Mouse (Mus musculus): ENCODE measurements around the gene Dpp3.
"Not testable (repeated sequence)": the region's sequence is repeated elsewhere in the genome, so short reads cannot be mapped to it uniquely, and the experiment has no call there.

Dpp3 gene

GRCm38 (mm10) chr19:4927904-4928531 lies at the start of gene Dpp3:
TSS of gene Dpp3 (minus strand) at chr19:4928287.
- peak; percentile 96 for DNase-seq

- DNase-seq, result no peak
These were observed 40.1 kb upstream of the Dpp3 start for GRCm38 (mm10) chr19:4968236-4968635.

- DNase-seq, result peak; percentile 92
These were observed 34.0 kb upstream of the Dpp3 start, which contains the start of gene Mrpl11 for GRCm38 (mm10) chr19:4961928-4962601. TSS of gene Mrpl11 (plus strand) at chr19:4962147.

- not testable (repeated sequence) for DNase-seq
These were observed 20.6 kb upstream of the Dpp3 start for GRCm38 (mm10) chr19:4948641-4949040.

GRCm38 (mm10) chr19:4945540-4945939 lies 17.5 kb upstream of the Dpp3 start:
- DNase-seq, result no peak

- DNase-seq, result no peak
These were observed 15.1 kb upstream of the Dpp3 start for GRCm38 (mm10) chr19:4943253-4943588.

- peak; percentile 82 for DNase-seq
These were observed 14.6 kb upstream of the Dpp3 start, which contains the start of gene Peli3 for GRCm38 (mm10) chr19:4942551-4943252. TSS of gene Peli3 (minus strand) at chr19:4943127.

GRCm38 (mm10) chr19:4937444-4938310 lies 9.6 kb upstream of the Dpp3 start:
- DNase-seq, result peak; percentile 38

- no peak for DNase-seq
These were observed 8.8 kb upstream of the Dpp3 start for GRCm38 (mm10) chr19:4936896-4937295.

- no peak for DNase-seq
These were observed 694 bp upstream of the Dpp3 start for GRCm38 (mm10) chr19:4928781-4929180.

GRCm38 (mm10) chr19:4925121-4925860 lies 2.8 kb downstream of the Dpp3 start:
- DNase-seq, result no peak

GRCm38 (mm10) chr19:4919652-4920051 lies 8.4 kb downstream of the Dpp3 start:
- DNase-seq, result no peak

- no peak for DNase-seq
These were observed 11.3 kb downstream of the Dpp3 start for GRCm38 (mm10) chr19:4916827-4917226.

GRCm38 (mm10) chr19:4915924-4916603 lies 12.0 kb downstream of the Dpp3 start:
- no peak for DNase-seq

- DNase-seq, result no peak
These were observed 18.7 kb downstream of the Dpp3 start for GRCm38 (mm10) chr19:4909376-4909775.

GRCm38 (mm10) chr19:4908107-4908506 lies 20.0 kb downstream of the Dpp3 start:
- DNase-seq, result no peak

- DNase-seq, result peak; percentile 78
These were observed 21.9 kb downstream of the Dpp3 start, which contains the start of gene Bbs1 for GRCm38 (mm10) chr19:4905979-4906794. TSS of gene Bbs1 (minus strand) at chr19:4906628.

GRCm38 (mm10) chr19:4899888-4900287 lies 28.2 kb downstream of the Dpp3 start:
- no peak for DNase-seq

GRCm38 (mm10) chr19:4898972-4899371 lies 29.1 kb downstream of the Dpp3 start:
- DNase-seq, result no peak

- no peak for DNase-seq
These were observed 31.1 kb downstream of the Dpp3 start for GRCm38 (mm10) chr19:4896780-4897520.
